Mouse (Mus musculus) limb, embryonic 15.5 days (tissue): ENCODE data around the gene Gm17657. TPM values are rescaled to one million over a fixed set of nuclear protein-coding genes. Genes with fewer than 3 reads are reported as not detected.

Experiments
- ATAC-seq: fragments of 200-750 bp; cut with Nextera tagmentation; 2 replicates; pipeline ENCODE4 v1.8.0; 2017; ENCODE audit warnings: low read depth, moderate TSS enrichment; ENCODE audit not compliant: insufficient number of reproducible peaks, low FRiP score, low TSS enrichment
- H3K27ac ChIP-seq: fragments of 300-500 bp; sonication (generic); 2 replicates; pipeline ENCODE4 v1.5.1; 2015; ENCODE audit warnings: moderate library complexity, mild to moderate bottlenecking, inconsistent platforms
- H3K27me3 ChIP-seq: fragments of 300-500 bp; sonication (generic); 2 replicates; pipeline ENCODE4 v1.6.1; 2015; ENCODE audit warnings: inconsistent platforms
- H3K36me3 ChIP-seq: fragments of 300-500 bp; sonication (generic); 2 replicates; pipeline ENCODE4 v1.6.1; 2015; ENCODE audit warnings: inconsistent platforms
- H3K4me1 ChIP-seq: fragments of 300-500 bp; sonication (generic); 2 replicates; pipeline ENCODE4 v1.6.1; 2015; ENCODE audit warnings: inconsistent platforms
- H3K4me2 ChIP-seq: fragments of 300-500 bp; sonication (generic); 2 replicates; pipeline ENCODE4 v1.6.1; 2015; ENCODE audit warnings: mild to moderate bottlenecking, inconsistent platforms
- H3K4me3 ChIP-seq: fragments of 300-500 bp; sonication (generic); 2 replicates; pipeline ENCODE4 v1.5.1; 2015; ENCODE audit warnings: mild to moderate bottlenecking, inconsistent platforms
- H3K9ac ChIP-seq: fragments of 300-500 bp; sonication (generic); 2 replicates; pipeline ENCODE4 v1.6.1; 2015; ENCODE audit warnings: inconsistent platforms
- H3K9me3 ChIP-seq: fragments of 300-500 bp; sonication (generic); 2 replicates; pipeline ENCODE4 v1.6.1; 2016; ENCODE audit warnings: inconsistent platforms
- WGBS: fragments of 180-500 bp; shearing (Covaris S2); methylation state at CpG from one replicate; pipeline ENCODE4 v1.1.7; 2015; 5-methylcytosine and 5-hydroxymethylcytosine counted together
- microRNA-seq: library from miRNA; unstranded; fragments of <30 nt; microRNA quantifications from one replicate; pipeline ENCODE4, GENCODE M21; 2016
- polyA plus RNA-seq: library from polyadenylated mRNA; unstranded; fragments of >200 nt; fragmentation: Nextera tagmentation; extraction: Ambion mirVana; gene quantifications from 2 replicates; pipeline ENCODE4 v1.2.1, GENCODE M21; 2015

Gene Gm17657
- polyA plus RNA-seq, 1 experiment from 2014 or later = not detected

GRCm38 (mm10) chr17:29477357-29477756 is 72.1 kb downstream of the Gm17657 start:
- Histone ChIP-seq H3K4me3 (no peak overlapping the region), H3K9ac (no peak overlapping the region), H3K9me3 (0 out of 2 replicates have a peak, but pooled peaks cover under 1% of the 10 kb centered on the region), H3K4me1 (no peaks in the 10 kb centered on the region), H3K27ac (no peak overlapping the region), H3K36me3 (no peaks in the 10 kb centered on the region), H3K4me2 (no peak overlapping the region), H3K27me3 (no peaks in the 10 kb centered on the region)
- ATAC-seq = no peak
- 91% methylated on average over 10 of the region's 10 CpGs for WGBS

GRCm38 (mm10) chr17:29476461-29476860 is 73.0 kb downstream of the Gm17657 start:
- Histone ChIP-seq H3K4me2 (no peak overlapping the region), H3K4me1 (no peaks in the 10 kb centered on the region), H3K27ac (no peak overlapping the region), H3K9me3 (no peaks in the 10 kb centered on the region), H3K36me3 (no peaks in the 10 kb centered on the region), H3K4me3 (no peak overlapping the region), H3K9ac (no peak overlapping the region), H3K27me3 (no peaks in the 10 kb centered on the region)
- no peak for ATAC-seq
- WGBS = 78% methylated on average over 4 of the region's 4 CpGs

DNA sequence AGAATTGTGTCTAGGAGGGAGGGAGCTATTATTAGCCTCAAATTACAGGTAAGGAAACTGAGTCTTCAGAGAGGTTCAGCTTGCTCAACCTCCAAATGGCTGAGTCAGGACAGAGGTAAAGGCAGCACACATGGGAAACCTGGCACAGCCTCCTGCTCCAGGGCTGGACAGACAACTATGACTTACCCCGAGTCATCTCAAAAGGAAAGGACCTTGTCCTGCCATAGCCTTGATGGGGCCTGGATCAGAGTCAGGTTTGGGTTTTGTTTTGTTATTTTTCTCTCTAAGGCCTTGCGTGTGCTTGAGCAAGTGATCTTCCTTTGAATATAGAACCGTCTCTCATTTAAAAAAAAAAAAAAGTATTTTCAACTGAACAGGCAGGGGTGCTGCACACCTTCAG is 74.3 kb downstream of the Gm17657 start:
- Histone ChIP-seq H3K27me3 (no peaks in the 10 kb centered on the region), H3K4me3 (no peak overlapping the region), H3K9ac (no peak overlapping the region), H3K4me1 (0 out of 2 replicates have a peak, but pooled peaks cover 6% of the 10 kb centered on the region), H3K4me2 (no peak overlapping the region), H3K9me3 (no peaks in the 10 kb centered on the region), H3K36me3 (no peaks in the 10 kb centered on the region), H3K27ac (no peak overlapping the region)
- no peak for ATAC-seq
- WGBS = 83% methylated on average over 3 of the region's 3 CpGs

DNA sequence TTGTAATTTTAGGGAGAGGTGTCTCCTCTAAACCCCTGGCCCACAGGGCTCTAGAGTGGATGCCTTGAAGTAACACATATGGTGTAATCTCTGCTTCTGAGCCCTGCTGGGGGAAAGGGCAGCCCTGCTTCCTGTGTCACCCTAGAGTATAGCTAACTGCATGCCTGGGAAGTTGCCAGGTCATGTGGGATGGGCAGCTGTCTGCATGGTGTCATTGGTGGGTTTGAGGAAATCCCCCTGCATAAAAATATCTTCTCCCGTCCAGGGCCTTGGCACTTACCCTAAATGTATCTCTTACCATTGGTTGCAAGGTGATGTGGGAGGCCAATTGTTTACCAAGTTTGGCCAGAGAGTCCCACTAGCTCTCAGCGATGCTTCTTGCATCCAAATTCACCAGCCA is 75.4 kb downstream of the Gm17657 start:
- H3K27me3 ChIP-seq = no peaks in the 10 kb centered on the region
- H3K4me1 ChIP-seq = peaks cover 13% of the 10 kb centered on the region; the same call in 1 of the 2 replicates
- 74% methylated on average over 2 of the region's 2 CpGs for WGBS
- H3K9ac ChIP-seq = no peak overlapping the region
- no peak overlapping the region for H3K27ac ChIP-seq
- no peaks in the 10 kb centered on the region for H3K9me3 ChIP-seq
- H3K4me2 ChIP-seq = no peak overlapping the region
- no peak overlapping the region for H3K4me3 ChIP-seq
- no peak for ATAC-seq
- H3K36me3 ChIP-seq = no peaks in the 10 kb centered on the region

GRCm38 (mm10) chr17:29473466-29473865 is 76.0 kb downstream of the Gm17657 start:
- WGBS = 93% methylated on average over 10 of the region's 10 CpGs
- Histone ChIP-seq H3K9ac (no peak overlapping the region), H3K4me1 (peaks cover 13% of the 10 kb centered on the region; the same call in 1 of the 2 replicates), H3K27ac (no peak overlapping the region), H3K4me2 (no peak overlapping the region), H3K4me3 (no peak overlapping the region), H3K36me3 (no peaks in the 10 kb centered on the region), H3K27me3 (no peaks in the 10 kb centered on the region), H3K9me3 (no peaks in the 10 kb centered on the region)
- ATAC-seq = no peak

Small RNA genes lying within 50 kb of the gene (microRNA-seq; reads per million reads assigned to microRNA genes)
- not detected for gene Mir7667

Other genes with a start within 250 kb of the Gm17657 start
- 6.5 and 8.0 TPM in 2 replicates for gene Pi16, start 232.0 kb downstream of the Gm17657 start, polyA plus RNA-seq
- 267 and 334 TPM in 2 replicates for gene Mtch1, start 201.7 kb downstream of the Gm17657 start, polyA plus RNA-seq
- gene Fgd2, start 188.7 kb downstream of the Gm17657 start, polyA plus RNA-seq = 8.5 and 9.7 TPM in 2 replicates
- 20.0 and 21.6 TPM in 2 replicates for gene Pim1, start 58.9 kb downstream of the Gm17657 start, polyA plus RNA-seq
- 13.4 and 14.7 TPM in 2 replicates for gene Tbc1d22b, start 147 bp upstream of the Gm17657 start, polyA plus RNA-seq
- 0.73 and 1.1 TPM in 2 replicates for gene Tmem217, start 2.7 kb upstream of the Gm17657 start, polyA plus RNA-seq
- 67.3 and 68.8 TPM in 2 replicates for gene Rnf8, start 65.2 kb upstream of the Gm17657 start, polyA plus RNA-seq
- 2.5 and 2.8 TPM in 2 replicates for gene Gm28043, start 65.2 kb upstream of the Gm17657 start, polyA plus RNA-seq
- gene Cmtr1, start 111.0 kb upstream of the Gm17657 start, polyA plus RNA-seq = 100 and 110 TPM in 2 replicates
- 10.0 and 10.7 TPM in 2 replicates for gene Ccdc167, start 167.4 kb upstream of the Gm17657 start, polyA plus RNA-seq